Mouse (Mus musculus) kidney, postnatal 36 days (tissue): ENCODE results near the gene Ice2.

ENCODE experiments used
- DNase-seq, 2 experiments: peaks; one replicate each; pipeline ENCODE4 v3.0.0; 2021 to 2022; ENCODE audit warnings: mixed read lengths in 2 of 2

Gene Ice2

DNA sequence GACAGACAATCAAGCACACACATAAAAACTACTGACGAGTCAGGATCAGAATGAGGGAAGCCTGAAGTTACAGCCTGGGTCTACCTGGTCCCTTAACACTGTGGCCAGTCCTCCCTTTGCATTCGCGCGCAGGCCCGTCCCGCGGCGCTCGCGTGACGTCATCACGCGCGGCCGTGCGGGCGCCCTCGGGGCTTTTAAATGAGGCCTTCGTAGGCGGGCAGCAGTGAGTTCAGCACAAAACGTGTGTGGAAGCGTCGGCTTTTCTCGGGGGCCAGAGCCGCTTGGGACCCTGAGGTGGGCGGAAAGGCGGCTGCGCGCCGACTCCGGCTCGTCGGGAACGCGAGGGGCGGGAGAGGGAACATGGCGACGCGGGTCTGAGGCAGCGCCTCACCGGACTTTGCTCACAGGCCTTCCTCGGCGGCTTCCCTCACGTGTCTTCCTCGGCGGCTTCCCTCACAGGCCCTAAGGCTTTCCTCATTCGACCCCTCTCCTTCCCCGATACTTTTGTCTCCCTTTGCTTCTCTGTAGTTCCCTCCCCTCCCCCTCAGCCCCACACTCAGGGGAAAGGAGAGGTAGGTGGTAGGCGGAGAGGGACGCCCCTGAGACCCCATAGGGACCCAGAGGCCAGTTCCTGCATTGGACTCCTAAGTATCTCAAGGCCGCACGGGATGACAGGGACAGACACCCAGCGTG lies at the start of gene Ice2:
Ice2 (plus strand) TSS at position 147 of the 693 bp plus-strand sequence.
- DNase-seq: peak; percentile 65 to 86

DNA sequence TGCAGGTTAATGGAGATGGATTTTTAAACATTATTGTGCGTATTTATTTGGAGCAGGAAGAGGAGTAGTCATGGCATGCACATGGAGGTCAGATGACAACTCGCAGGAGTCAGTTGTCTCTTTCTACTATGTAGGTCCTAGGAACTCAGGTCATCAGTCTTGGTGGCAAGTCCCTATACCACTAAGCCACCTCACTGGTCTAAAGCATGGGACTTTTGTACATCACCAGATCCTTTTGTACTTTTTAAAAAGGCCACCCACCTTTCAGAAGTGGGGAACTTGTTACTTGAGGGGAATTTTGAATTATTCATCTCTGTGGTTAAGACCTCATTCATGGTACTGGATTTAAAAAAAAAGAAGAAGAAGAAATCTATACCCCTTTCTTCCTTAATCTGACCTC lies 48.2 kb upstream of the Ice2 start:
- DNase-seq: no peak

DNA sequence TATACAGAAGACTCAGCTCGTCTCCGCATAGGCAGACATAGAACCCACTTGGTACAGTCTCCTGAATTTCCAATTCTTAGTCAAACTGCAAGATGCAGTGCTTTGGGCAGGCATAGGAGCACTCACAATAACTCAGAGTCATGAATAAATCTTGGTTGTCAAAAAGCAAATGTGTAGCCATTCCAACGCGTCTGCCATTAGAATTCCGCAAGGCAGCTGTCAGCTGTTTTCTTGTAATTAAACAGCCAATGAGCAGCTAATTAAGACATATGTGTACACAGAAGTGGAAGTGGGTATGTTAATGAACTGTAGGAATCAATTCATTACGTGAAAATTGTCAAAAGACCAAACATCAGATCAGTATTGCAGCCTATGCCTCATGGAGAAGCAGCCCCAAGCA lies 43.5 kb upstream of the Ice2 start:
- no peak for DNase-seq

DNA sequence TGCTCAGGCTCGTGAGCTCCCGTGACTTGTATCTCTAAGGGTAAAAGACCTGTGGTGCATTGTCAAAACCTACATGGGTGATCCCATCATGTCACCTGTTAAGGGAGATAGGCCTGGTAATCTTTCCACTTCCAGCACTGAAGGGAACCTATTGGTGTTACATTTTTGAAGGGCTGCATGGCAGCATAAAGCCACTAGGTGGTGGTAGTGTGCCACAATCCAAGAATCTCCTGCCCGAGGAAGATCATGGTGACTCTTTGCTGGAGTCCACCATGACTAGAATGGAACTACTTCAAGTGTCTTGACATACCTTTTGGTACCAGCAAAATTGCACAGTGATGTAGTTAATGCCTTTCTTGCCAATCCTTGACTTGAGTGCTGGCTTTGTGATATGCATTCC lies 39.9 kb upstream of the Ice2 start:
- peak; percentile 55 to 70 for DNase-seq

DNA sequence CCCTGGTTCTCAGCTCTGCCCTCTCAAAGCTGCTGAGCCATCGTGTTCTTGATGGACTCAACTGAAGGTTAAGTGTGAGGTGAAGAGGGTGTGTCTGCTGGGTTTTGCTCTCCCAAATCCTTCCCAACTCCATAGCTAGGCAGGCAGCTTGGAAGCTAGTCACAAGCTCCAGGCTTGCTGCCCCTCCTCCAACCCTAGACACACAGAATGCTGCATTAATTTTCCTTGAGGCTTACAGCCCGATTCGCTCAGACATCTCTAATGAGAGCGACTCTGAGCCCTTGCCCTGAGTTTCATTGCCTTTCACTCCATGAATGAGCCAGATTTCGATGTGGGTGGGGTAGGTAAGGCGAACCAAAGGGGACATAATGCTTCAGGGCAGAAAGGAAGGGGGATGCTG lies 38.9 kb upstream of the Ice2 start:
- DNase-seq: no peak

DNA sequence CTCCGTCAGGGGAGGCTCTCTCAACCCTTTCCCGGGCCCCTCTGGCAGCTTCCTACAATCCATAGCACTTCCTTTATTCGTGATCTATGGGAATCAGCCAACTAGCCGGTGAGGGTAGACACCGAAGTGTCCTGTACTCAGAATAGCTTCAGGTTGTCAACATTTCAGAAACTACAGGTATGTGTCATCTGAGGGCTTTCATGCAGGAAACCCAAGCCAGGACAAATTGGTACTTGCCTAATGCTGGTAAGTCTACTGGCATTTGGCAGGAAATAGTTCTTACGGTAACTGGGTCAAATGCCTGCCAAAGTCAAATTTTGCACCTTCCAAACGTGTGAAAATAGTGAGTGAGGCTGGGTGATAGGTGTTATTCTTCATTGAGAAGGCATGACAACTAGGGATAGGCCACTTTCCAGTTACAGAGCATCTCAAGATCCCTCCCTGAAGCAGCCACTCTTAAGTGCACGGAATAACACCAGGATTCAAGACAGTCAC lies 35.7 kb upstream of the Ice2 start:
- no peak for DNase-seq

DNA sequence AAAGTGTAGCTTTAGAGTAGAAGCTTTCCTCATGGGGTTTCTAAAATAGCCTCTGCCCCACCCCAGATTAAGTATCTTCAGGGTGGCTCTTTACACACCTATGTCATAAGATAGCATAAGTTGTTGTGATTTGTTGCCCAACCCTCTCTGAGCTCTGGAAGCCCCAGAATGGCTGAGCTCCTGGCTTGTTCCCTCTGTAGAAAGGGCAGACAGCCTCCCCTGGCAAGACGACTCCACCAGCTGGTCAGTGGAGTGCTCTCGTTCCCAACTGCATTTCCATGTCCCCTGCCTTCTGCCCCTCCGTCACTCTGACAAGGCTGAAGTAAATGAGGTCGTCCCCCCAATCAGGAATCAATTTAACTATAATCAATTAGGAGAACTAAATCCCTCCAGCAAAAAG lies 34.9 kb upstream of the Ice2 start:
- no peak for DNase-seq

DNA sequence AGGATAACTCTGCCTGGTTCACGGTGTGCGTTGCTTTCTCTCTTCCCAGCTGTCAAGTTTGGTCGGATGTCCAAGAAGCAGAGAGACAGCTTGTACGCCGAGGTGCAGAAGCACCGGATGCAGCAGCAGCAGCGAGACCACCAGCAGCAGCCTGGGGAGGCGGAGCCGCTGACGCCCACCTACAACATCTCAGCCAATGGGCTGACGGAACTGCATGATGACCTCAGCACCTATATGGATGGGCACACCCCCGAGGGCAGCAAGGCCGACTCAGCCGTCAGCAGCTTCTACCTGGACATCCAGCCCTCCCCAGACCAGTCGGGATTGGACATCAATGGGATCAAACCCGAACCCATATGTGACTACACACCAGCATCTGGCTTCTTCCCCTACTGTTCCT lies 33.6 kb upstream of the Ice2 start:
- no peak for DNase-seq

DNA sequence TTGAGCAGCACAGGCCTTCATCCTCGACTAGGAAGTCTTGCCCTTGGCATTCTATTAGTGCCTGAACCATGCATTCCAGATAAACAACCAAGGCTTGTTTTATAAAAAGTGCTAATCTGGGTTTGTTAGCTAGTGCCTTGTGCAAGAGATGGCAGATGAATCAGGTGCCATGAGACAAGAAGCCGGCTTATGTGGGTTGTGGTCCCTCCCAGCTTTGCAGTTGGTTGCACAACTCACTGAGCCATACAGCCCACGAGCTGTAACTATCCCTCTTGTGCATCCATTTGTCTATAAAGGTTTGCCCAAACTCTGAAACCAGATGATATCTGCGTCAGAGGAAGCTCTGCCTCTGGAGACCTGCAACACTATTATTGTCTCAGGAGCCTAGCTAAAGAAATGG lies 30.7 kb upstream of the Ice2 start:
- DNase-seq: no peak

DNA sequence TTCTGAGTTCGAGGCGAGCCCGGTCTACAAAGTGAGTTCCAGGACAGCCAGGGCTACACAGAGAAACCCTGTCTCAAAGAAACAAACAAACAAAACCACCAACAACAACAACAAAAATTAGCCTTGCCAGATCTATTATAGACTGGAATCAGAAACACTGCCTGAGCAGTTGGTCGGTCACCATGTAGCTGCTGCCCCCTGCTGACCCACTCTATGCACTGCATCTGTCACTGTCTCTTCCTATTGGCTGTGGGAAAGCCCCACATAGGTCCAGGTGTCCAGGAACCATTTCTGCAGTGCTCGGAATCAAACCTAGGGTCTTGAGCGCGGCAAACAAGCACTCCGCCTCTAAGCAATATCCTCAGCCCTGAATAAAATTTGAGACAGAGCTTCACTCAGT lies 29.6 kb upstream of the Ice2 start:
- DNase-seq: peak; percentile 50 to 87

DNA sequence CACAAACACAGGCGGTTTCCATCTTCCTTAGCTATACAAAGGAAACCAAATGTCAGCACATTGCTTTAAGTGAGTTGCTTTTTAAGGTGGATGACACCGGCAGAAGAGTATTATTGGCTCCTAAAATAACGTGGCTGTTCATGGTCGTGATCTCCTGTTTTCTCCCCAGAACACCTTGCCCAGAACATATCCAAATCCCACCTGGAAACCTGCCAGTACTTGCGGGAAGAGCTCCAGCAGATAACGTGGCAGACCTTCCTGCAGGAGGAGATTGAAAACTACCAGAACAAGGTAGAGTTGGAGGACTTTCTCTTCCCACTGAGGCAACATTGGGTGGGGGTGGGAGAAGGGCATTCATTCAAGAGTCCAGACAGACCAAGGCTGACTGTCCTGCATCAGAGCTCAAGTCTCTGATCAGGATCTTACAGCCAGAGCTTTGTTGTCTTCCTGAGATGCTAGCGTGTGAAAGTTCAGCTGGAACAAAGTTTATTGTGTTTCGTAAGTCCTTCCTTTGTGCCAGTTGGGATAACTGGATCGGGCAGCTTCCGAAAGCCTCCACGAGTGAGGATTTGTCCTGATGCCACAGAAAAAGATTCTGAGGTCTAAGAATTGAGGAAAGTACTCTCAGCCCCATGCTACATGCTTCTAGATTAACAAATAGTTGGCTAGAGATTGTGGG lies 26.5 kb upstream of the Ice2 start:
- no peak for DNase-seq

DNA sequence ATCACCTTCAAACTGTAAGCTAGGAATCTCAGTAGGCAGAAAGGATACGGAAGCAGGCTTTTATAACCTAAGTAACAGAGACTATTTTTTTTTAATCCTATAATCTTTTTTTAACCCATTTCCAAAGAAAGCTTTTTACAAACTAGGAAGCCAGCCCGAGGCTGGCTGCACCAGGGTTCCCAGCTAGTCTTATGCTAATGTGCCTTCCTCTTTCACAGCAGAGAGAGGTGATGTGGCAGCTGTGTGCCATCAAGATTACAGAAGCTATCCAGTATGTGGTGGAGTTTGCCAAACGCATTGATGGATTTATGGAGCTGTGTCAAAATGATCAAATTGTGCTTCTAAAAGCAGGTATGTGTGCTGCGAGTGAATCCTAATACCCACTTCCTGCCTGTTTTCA lies 24.8 kb upstream of the Ice2 start:
- no peak for DNase-seq

DNA sequence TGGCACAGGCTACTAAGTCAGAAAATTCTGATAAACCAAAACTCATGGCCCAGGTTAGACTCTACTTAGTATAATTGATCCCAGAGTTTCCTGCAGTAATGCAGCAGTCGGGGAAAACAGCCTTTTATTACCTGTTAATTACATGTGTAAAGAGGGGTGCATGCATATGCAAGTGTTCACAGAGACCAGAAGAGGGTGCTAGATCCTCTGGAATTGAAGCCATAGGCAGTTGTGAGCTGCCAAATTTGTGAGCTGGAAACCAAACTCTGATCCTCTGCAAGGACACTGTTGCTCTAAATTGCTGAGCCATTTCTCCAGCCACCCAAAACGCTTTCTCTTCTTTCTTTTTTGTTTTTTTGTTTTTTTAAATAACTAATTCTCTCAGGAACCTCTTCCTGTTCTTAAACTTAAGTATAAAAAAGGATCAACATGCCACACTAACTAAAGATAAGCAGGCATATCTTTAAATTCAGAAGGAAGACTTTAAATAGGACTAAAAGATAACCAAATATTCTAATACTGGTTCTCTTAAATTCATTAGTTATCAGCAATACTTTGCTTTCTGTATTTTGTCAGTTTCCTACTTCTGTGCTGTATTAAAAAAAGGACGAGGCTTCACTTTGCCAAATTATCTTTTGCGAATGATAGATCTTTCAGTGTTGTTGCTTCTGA lies 20.6 kb upstream of the Ice2 start:
- DNase-seq: no peak

DNA sequence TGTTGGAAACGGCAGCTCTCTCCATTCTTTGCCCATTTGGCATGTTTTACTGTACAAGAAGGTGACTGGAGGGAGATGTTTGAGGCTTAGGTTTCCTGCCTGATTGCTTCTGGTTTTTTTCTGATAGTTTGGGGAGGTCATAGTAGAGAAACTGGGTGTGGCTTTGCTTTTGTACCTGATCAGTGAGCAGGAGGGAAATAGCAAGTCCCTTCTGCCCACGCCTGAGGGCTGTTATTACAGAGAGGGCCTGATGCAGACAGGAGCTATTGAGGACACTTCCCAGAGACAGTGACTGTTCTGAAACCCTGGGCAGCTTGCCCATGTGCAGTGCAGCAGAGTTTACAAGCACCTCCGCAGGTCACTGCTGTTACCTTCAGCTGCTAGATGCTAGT lies 20.1 kb upstream of the Ice2 start:
- DNase-seq: no peak

DNA sequence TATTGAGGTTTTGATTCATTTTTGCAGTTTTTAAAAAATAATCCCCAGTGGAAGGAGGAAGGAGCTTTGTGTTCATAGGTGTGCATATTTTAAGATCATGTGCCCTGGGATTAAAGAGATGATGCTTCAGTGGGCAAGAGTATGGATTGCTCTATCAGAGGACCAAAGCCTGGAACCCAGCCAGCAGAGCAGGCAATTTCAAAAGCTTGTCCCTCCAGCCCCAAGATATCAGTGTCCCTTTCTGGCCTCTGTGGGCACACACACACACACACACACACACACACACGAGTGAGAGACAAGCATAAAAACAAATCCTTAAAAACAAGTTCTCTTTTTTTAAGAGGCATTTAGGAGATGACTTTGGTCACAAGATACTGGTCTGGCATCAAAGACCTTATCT lies 17.2 kb upstream of the Ice2 start:
- DNase-seq: peak in 1 of 2 experiments; percentile 15

DNA sequence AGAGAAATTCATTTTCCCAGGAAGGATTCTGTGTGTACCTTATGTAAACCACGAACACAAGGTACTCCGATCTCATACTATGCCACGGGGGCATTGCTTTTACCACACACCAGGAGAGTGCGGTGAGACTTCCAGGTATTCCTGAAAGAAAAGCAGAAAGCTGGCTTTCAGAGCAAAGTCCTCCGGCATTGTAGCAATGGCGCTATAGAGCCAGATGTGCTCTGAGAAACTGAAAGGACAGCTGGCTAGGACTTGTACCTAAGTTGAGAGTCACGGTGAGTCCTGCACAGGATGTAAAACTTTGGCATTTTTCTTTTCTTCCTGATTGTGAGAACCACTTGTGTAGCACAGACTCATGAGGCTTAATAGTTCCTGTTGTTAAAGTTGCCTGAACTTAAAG lies 16.0 kb upstream of the Ice2 start:
- DNase-seq: no peak

DNA sequence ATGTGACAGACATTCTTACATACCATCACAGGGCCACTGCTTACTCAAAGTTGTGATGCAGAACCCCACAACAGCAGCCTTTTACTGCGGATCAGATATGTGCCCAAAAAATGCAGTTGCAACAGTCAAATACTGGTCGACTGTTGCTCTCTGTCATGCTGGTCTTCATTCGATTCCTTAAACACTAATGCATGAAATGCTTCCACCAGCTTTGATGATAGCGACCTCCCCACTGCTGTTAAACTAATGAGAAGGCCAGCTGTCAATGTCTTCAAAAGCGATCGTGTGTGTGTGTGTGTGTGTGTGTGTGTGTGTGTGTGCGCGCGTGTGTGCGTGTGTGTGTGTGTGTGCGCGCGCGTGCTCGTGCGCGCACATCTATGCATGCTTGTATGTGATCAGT lies 13.2 kb upstream of the Ice2 start:
- no peak for DNase-seq

DNA sequence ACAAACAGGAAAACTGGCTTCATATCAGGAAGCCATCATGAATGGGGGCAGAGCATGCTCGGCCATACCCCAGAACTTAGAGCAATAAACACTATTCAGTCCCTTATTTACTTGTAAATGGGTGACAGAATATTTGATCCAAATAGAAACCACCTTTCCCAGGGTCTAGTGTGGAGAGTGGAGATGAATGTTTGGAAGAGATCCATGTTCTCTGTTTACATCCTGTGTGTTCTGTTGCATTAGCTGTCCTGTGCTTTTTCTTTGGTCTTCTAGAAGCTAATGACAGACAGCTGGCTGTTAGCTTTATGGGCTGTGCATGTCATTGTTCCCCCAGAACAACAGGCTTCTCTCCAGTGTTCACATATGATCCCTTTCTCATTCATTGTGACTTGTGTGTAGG lies 12.8 kb upstream of the Ice2 start:
- no peak for DNase-seq

DNA sequence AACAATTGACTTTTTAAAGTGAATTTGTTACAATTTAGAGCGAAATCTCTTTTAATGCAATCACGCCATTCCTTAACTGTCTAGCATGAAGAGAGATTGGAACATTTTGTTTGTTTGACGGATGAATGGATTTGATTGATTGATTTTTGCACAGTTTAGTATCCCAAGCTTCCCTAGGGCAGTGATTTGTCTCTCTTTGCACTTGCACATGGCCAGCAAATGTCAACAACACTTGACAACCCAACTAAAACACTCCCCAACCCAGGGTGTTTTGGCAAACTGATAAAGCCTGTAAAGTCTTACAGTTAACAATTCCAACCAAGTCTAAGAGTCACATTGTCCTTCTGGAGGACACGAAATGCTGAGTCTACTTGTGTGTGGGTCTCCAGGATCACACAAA lies 10.4 kb upstream of the Ice2 start:
- DNase-seq: no peak

DNA sequence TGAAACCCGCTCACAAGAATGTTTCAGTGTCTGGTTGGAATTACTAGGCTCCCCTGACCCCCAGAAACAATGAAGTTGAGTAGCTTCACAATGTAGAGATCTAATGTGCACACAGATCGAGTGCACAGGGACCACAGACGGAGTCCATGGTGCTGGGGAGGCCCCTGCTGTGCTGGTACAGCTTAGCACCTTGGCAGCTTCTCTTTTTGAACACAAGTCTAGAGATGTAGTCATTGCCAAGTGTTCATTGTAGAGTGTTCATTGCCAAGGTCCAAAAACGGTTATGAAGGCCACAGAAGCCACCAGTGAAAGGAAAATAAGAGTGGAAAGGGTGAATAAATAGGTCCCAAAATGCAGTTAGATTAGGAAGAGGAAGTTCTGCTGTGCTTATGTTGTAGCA lies 7.1 kb upstream of the Ice2 start:
- DNase-seq: no peak

DNA sequence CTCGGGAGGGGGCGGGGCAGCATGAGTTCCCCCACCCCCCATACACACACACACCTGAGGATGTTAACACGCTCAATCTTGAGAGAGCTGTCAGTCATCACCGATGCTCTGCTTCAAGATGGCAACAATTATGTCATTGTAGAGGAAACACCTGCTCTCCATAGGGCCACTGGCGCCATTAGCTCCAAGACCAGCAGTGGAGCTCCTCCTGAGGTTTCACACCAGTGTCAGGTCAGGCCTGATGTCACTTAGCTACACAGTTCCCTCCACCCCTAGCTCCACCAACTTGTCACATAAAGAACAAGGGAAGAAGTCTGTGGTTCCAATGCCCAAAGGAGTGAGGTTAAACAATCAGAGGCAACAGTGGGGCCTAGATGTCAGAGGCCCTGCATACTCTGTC lies 3.5 kb upstream of the Ice2 start:
- no peak for DNase-seq

DNA sequence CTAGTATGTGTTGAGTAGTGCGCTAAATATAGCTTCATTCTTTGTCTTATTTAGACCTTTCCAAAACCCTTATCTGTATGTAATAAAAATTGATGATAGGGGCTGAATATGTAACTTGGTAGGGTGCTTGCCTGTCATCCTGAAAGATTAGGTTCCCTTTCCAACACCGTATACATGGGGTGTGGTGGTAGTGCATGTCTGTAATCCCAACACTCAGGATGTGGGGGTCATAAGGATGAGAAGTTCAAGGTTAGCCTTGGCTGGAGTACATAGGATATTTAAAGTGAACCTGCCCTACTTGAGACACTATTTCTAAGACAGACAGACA lies 310 bp upstream of the Ice2 start:
- DNase-seq: no peak

DNA sequence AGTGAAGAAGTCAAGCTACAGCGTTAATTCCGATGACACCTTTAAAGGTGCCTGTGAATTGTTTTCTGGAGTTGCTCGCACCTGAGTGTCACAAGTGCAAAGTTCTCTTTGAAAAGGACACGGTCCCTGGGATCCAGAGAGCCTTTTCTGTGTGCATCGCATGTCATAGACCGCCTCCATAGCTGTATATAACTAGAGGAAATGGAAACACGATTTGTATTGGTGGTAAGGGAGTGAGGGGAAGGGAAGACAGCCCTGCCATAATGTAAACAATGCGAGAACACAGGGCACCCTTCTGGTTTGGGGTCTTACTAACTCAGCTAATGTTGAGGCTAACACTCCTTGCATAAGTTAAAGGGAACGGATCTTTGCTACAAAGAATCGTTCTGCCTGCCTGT lies 746 bp downstream of the Ice2 start:
- DNase-seq: no peak

DNA sequence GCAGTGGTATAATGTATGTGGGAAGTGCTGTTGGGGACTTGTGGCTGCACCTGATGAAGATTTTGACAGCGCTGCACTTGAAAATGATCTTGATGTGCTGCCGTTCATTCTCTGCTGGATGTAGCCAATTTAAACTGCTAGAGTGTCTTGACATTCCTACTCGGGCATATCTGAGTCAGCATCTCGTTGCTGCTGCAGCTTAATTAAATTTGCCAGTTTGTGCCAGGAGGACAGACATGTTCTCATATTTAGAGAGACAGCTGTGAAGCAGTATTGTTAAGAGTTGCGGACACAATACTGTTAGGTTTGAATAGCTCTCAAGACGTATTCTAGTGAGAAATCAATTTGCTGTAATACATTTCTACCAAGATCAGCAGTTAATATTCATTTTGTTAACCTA lies 7.0 kb downstream of the Ice2 start:
- DNase-seq: no peak
